ENCODE assay signal across 12 mouse cellular contexts in the genomic region with DNA sequence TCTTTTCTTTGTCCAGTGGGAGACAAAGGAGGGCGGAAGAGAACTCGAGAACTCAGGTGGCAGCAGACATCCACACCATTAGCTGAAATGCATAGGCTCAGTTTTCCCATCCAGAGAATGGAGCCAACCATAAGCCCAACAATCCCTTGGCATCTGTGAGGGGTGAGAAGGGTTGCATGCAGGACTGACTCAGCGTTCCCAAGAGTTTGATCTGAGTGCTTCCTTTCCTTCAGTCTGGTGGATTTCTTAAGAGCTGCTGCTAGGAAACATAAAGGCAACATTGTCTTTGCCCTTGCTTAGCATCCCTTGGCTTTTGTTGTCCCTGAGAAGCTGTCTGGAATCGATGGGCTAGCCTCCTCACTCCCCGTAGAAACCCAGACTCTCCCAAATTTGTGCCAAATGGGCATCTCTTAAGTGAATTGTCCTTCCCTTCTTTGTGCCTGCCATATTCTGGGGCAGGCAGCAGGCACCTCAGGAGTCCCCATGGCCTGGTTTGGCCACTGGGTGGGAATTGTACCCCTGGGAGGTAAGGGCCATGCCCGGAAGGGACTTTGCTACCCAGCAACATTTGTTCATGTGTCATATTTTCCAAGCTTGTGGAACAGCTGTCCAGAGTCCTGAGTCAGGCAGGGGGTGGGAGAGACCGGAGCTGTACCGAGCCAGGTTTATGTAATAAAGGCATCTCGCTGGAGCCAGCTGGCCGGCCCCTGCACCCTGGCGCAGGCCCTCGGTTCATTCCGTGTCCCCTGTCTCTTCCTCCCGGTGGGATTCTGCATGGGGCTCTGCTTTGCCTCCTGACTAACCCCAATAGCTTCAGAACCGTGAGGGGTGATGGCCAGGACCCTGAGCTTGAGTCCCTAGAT. TPM values are rescaled to one million over a fixed set of nuclear protein-coding genes. Genes with fewer than 3 reads are reported as not detected.
DNase-seq lines count a peak whose midpoint lies in the region; ATAC-seq and TF ChIP-seq lines count a peak whose summit lies in the region.
"Had no signal": no experiment of that assay in that cellular context is flagged by ENCODE, and none has a peak within 500 bp of the region (broad histone marks: within the 10 kb centered on the region; RNA-seq: fewer than 3 reads in every experiment).

No protein-coding gene starts in this region.

- H3ac ChIP-seq in myocyte (ENCODE audit: control insufficient read depth, insufficient read length) = no peak overlapping the region

- H3K36me3 ChIP-seq in neural tube, embryonic 13.5 days = no peaks in the 10 kb centered on the region
- no peaks in the 10 kb centered on the region for H3K36me3 ChIP-seq in neural tube, embryonic 15.5 days
- H3K36me3 ChIP-seq in myocyte (ENCODE audit: control insufficient read depth, insufficient read depth) = no peaks in the 10 kb centered on the region
- H3K36me3 ChIP-seq in midbrain, postnatal 0 days (ENCODE audit: insufficient read depth, low read length) = no peaks in the 10 kb centered on the region

- 80% methylated on average over 15 of the region's 15 CpGs for WGBS in neural tube, embryonic 13.5 days
- 79% methylated on average over 15 of the region's 15 CpGs for whole genome bisulfite sequencing in neural tube, embryonic 15.5 days
- 82% methylated on average over 15 of the region's 15 CpGs for WGBS in midbrain, postnatal 0 days

- no peaks in the 10 kb centered on the region for H3K79me2 ChIP-seq in myocyte (ENCODE audit: control insufficient read depth, insufficient read depth)

- H3K4me3 ChIP-seq in neural tube, embryonic 13.5 days = no peak overlapping the region
- no peak overlapping the region for H3K4me3 ChIP-seq in neural tube, embryonic 15.5 days (replicated peaks)
- no peak overlapping the region for H3K4me3 ChIP-seq in myocyte
- no peak overlapping the region for H3K4me3 ChIP-seq in midbrain, postnatal 0 days (ENCODE audit: low read depth, low read length)
- H3K4me3 ChIP-seq: liver, embryonic 12.5 days; midbrain, embryonic 10.5 days had no signal

- H3K9me3 ChIP-seq in neural tube, embryonic 13.5 days = no peaks in the 10 kb centered on the region
- no peaks in the 10 kb centered on the region for H3K9me3 ChIP-seq in neural tube, embryonic 15.5 days (replicated peaks)
- no peaks in the 10 kb centered on the region for H3K9me3 ChIP-seq in midbrain, postnatal 0 days (ENCODE audit: low read length)
- H3K9me3 ChIP-seq: liver, embryonic 12.5 days; midbrain, embryonic 10.5 days had no signal

- no peak for ATAC-seq in neural tube, embryonic 13.5 days (ENCODE audit: low read depth)
- ATAC-seq in neural tube, embryonic 15.5 days (ENCODE audit: low FRiP score) = no peak
- no peak for ATAC-seq in midbrain, postnatal 0 days (ENCODE audit: low FRiP score)
- ATAC-seq: liver, embryonic 12.5 days had no signal

- peak; percentile 60 for DNase-seq in adrenal gland, postnatal 14 days
- no peak for DNase-seq in adrenal gland, adult 8-10 months
- peak; percentile 64 for DNase-seq in heart, postnatal 4 days
- no peak for DNase-seq in midbrain, postnatal 0 days (ENCODE audit: low spot score)
- DNase-seq in urinary bladder, postnatal 4 days (ENCODE audit: low spot score in 2 of 2) = no peak
- DNase-seq: cerebellum, postnatal 36 days had no signal

- H3K9ac ChIP-seq in neural tube, embryonic 13.5 days = peak overlapping the region; percentile 17; the same call in 1 of the 2 replicates
- H3K9ac ChIP-seq in neural tube, embryonic 15.5 days (replicated peaks) = no peak overlapping the region
- no peak overlapping the region for H3K9ac ChIP-seq in midbrain, postnatal 0 days (replicated peaks; ENCODE audit: low read length, poor library complexity, severe bottlenecking)
- H3K9ac ChIP-seq: liver, embryonic 12.5 days had no signal

- no peak overlapping the region for H3K4me2 ChIP-seq in neural tube, embryonic 13.5 days
- no peak overlapping the region for H3K4me2 ChIP-seq in neural tube, embryonic 15.5 days
- peak overlapping the region; percentile 24 for H3K4me2 ChIP-seq in myocyte (ENCODE audit: low read depth)
- H3K4me2 ChIP-seq in midbrain, postnatal 0 days (ENCODE audit: low read depth, low read length, poor library complexity, severe bottlenecking) = no peak overlapping the region
- H3K4me2 ChIP-seq: liver, embryonic 12.5 days had no signal

- peaks cover 23% of the 10 kb centered on the region for H3K4me1 ChIP-seq in neural tube, embryonic 13.5 days (replicated peaks)
- peaks cover 24% of the 10 kb centered on the region for H3K4me1 ChIP-seq in neural tube, embryonic 15.5 days
- no peaks in the 10 kb centered on the region for H3K4me1 ChIP-seq in midbrain, postnatal 0 days (ENCODE audit: insufficient read depth, low read length)

- no peak for TF ChIP-seq POLR2A in myocyte (IDR thresholded peaks at IDR 0.05; ENCODE audit: insufficient read length, low read depth)

- peaks cover 22% of the 10 kb centered on the region for H3K27me3 ChIP-seq in neural tube, embryonic 13.5 days
- H3K27me3 ChIP-seq in neural tube, embryonic 15.5 days (replicated peaks) = peaks cover 12% of the 10 kb centered on the region
- peaks cover 29% of the 10 kb centered on the region for H3K27me3 ChIP-seq in myocyte (ENCODE audit: control insufficient read depth, insufficient read depth, insufficient read length)
- peaks cover 8% of the 10 kb centered on the region for H3K27me3 ChIP-seq in midbrain, postnatal 0 days (ENCODE audit: insufficient read depth, low read length)

- TF ChIP-seq CTCF in midbrain, postnatal 0 days (IDR thresholded peaks at IDR 0.05) = no peak

- no peak overlapping the region for H3K27ac ChIP-seq in neural tube, embryonic 13.5 days (replicated peaks)
- no peak overlapping the region for H3K27ac ChIP-seq in neural tube, embryonic 15.5 days (replicated peaks)
- H3K27ac ChIP-seq in midbrain, postnatal 0 days (ENCODE audit: low read depth, low read length) = no peak overlapping the region
- H3K27ac ChIP-seq: liver, embryonic 12.5 days; midbrain, embryonic 10.5 days had no signal

TF ChIP-seq in myocyte, 11 proteins besides CTCF, POLR2A, EP300 and RAD21:
- TF ChIP-seq TCF12 (IDR thresholded peaks at IDR 0.05; ENCODE audit: insufficient read depth, poor library complexity, severe bottlenecking) (no peak), MYOD1 (IDR thresholded peaks at IDR 0.05; ENCODE audit: control insufficient read depth in 1 of 3, insufficient read length in 2 of 3, low read depth in 2 of 3) (peak in 2 of 3 experiments; percentile 51 to 58), CEBPB (IDR thresholded peaks at IDR 0.05; ENCODE audit: insufficient read depth, poor library complexity, severe bottlenecking) (no peak), MYOG (IDR thresholded peaks at IDR 0.05; ENCODE audit: control insufficient read depth in 1 of 3, insufficient read depth in 1 of 3, insufficient read length in 2 of 3, low read depth in 2 of 3) (peak in 1 of 3 experiments; percentile 50), REST (IDR thresholded peaks at IDR 0.05; ENCODE audit: insufficient read depth, insufficient read length) (no peak), POLR2AphosphoS2 (IDR thresholded peaks at IDR 0.05; ENCODE audit: insufficient read length, low read depth) (no peak), USF1 (IDR thresholded peaks at IDR 0.05; ENCODE audit: low read depth) (no peak)

RNA-seq across cellular contexts. Expression of a gene that starts 7.5 kb away (rescaled TPM):
- total RNA-seq in adrenal gland, postnatal 14 days (2021) = 8.1 and 9.2 TPM in 2 replicates
- 10 to 100 TPM in 3 of 4 experiments, 1 to 10 TPM in 1; 9.8 to 32.3 (median 22.5) TPM for total RNA-seq in adrenal gland, adult 8-10 months (2022)
- polyA plus RNA-seq in neural tube, embryonic 13.5 days (2015; fragmentation: Nextera tagmentation; extraction: Ambion mirVana) = 3.0 and 4.6 TPM in 2 replicates
- polyA plus RNA-seq in neural tube, embryonic 15.5 days (2015; fragmentation: Nextera tagmentation; extraction: Ambion mirVana) = 2.8 and 4.5 TPM in 2 replicates
- 1 to 10 TPM; 6.5 TPM for total RNA-seq in heart, postnatal 4 days (2021)
- 0.13 TPM for polyA plus RNA-seq in myocyte (2012; fragmentation: generic; extraction: Trizol)
- 3.9 and 4.8 TPM in 2 replicates for total RNA-seq in midbrain, postnatal 0 days (2014; rRNA removed)
- 0.85 and 0.88 TPM in 2 replicates for polyA plus RNA-seq in midbrain, postnatal 0 days (2015; fragmentation: Nextera tagmentation; extraction: Ambion mirVana)

RNA-seq across cellular contexts. Expression of a gene that starts 49.4 kb away (rescaled TPM):
- not detected in 2 replicates for total RNA-seq in adrenal gland, postnatal 14 days (2021)
- not detected for total RNA-seq in adrenal gland, adult 8-10 months (2022)
- polyA plus RNA-seq in neural tube, embryonic 13.5 days (2015; fragmentation: Nextera tagmentation; extraction: Ambion mirVana) = not detected in 2 replicates
- 0.05 and 8.4 TPM in 2 replicates for polyA plus RNA-seq in neural tube, embryonic 15.5 days (2015; fragmentation: Nextera tagmentation; extraction: Ambion mirVana)
- not detected for total RNA-seq in heart, postnatal 4 days (2021)
- not detected for polyA plus RNA-seq in myocyte (2012; fragmentation: generic; extraction: Trizol)
- 0.28 and 0.60 TPM in 2 replicates for total RNA-seq in midbrain, postnatal 0 days (2014; rRNA removed)
- polyA plus RNA-seq in midbrain, postnatal 0 days (2015; fragmentation: Nextera tagmentation; extraction: Ambion mirVana) = 0.16 and 0.21 TPM in 2 replicates
- total RNA-seq: neutrophil, adult 5-6 weeks had no signal
- polyA plus RNA-seq: midbrain, embryonic 10.5 days had no signal

Comparison
In these comparisons a context has a peak if more than half of its experiments do, and no peak if none do; other contexts are left out.
1. DNase-seq: peak in adrenal gland, postnatal 14 days (single experiment) and heart, postnatal 4 days (single experiment); none in adrenal gland, adult 8-10 months (single experiment), midbrain, postnatal 0 days (single experiment) and urinary bladder, postnatal 4 days (0 of 2).